Mouse (Mus musculus): ENCODE data around the gene Sfxn1.

GRCm38 (mm10) chr13:54067617-54068166, 4.0 kb upstream of the Sfxn1 start:
- no peak for TF ChIP-seq POLR2A (IDR thresholded peaks at IDR 0.05; ENCODE audit: low read depth, low read length)
- no peak for TF ChIP-seq CTCF (conservative IDR thresholded peaks at IDR 0.05; ENCODE audit: insufficient read depth, insufficient read length, low read depth, low read length)

Data from kidney, adult 2 months (tissue).